Mouse (Mus musculus) urinary bladder, adult 2 months (tissue): ENCODE measurements around the gene Sesn1. TPM values are rescaled to one million over a fixed set of nuclear protein-coding genes. Genes with fewer than 3 reads are reported as not detected.
"Not testable (repeated sequence)": the region's sequence is repeated elsewhere in the genome, so short reads cannot be mapped to it uniquely, and the experiment has no call there.

ENCODE experiments used
- DNase-seq: peaks from one replicate; pipeline ENCODE4 v3.0.0; 2022; ENCODE audit warnings: low spot score
- polyA plus RNA-seq: library from polyadenylated mRNA; depleted of rRNA; stranded (reverse); fragments of >200 nt; gene quantifications from 2 replicates; pipeline ENCODE4 v1.2.3, GENCODE M21; 2012; rRNA removed

Gene Sesn1
- polyA plus RNA-seq, 1 experiment: 35.8 TPM

GRCm38 (mm10) chr10:41912290-41912994, 102.7 kb downstream of the Sesn1 start:
- no peak for DNase-seq

- DNase-seq: no peak
These were observed 117.0 kb downstream of the Sesn1 start for GRCm38 (mm10) chr10:41926726-41927125.

GRCm38 (mm10) chr10:41930966-41931365, 121.2 kb downstream of the Sesn1 start:
- DNase-seq: no peak

GRCm38 (mm10) chr10:41931962-41932361, 122.2 kb downstream of the Sesn1 start:
- no peak for DNase-seq

- DNase-seq: no peak
These were observed 123.2 kb downstream of the Sesn1 start for GRCm38 (mm10) chr10:41932943-41933342.

DNA sequence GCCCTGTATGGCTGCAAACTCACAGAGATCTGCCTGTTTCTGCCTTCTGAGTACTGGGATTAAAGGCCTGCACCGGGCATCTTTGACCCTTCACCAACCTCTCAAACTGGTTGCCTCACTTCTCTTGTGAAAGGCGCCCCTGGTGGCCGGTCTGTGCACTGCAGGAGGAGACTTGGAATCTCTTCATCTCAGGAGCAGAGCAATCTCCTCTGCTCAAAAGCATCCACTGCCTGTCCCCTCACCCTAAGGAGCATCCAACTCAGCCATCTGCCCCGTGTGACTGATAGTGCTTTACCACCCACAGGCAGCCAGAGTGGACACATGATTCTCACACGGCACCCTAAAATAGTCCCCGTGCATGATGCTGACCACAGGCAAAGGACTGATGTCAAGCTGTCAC, 123.8 kb downstream of the Sesn1 start:
- DNase-seq: no peak

DNA sequence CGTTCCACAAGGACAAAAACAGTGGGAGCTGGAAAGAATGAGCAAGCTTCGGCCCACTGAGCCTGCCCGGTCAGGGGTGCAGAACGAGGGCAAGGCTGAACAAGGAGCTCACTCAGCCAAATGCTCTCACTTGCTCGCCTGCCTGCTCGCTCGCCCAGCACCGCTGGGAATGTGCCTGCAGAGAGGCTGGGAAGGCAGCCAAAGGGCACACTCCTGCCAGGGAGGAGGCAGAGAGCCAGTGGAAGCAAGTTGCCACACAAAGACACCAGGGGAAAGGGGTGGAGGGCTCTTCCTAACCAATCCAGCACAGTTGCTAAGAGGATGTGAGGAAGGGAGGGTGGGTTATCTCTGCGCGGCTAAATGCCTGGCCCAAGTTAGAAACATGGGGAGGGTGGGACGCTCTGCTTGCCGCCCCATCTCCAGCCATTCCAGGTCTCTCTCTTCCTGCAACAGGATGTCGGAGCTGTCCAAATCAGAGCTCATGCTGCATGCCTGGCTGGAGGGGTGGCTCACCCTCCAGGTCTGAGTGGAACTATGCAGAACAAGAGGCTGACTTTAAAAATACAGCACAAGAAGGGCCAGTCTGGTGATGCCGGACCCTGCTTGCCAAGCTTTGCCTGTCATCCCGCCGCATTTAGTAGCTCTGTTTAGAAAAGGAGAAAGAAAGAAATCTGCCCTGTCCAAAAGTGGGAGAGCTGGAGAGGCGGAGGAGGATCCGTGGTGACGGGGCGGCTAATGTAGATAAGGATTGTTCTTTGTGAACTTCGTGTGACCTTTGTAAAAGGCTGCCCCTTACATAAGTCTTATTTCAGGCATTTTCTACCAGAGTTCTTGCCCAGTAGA, 125.1 kb downstream of the Sesn1 start:
- DNase-seq: peak; percentile 68

DNA sequence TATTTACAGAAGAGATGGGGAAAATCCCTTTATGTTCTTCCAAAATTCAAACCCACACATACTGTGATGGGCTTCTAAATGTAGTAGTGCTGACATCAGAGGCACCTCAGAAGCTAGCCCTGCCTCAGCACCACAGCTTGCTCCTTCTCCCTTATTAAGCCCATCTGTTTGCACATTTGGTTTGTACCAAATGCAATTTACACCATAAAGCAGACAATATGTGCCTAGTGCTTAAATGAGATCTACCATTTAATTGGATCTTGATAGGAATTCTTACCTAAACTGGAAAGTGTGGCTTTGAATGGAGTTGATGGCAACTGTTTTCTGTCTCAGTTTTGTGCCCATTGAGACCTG, 125.7 kb downstream of the Sesn1 start:
- no peak for DNase-seq

DNA sequence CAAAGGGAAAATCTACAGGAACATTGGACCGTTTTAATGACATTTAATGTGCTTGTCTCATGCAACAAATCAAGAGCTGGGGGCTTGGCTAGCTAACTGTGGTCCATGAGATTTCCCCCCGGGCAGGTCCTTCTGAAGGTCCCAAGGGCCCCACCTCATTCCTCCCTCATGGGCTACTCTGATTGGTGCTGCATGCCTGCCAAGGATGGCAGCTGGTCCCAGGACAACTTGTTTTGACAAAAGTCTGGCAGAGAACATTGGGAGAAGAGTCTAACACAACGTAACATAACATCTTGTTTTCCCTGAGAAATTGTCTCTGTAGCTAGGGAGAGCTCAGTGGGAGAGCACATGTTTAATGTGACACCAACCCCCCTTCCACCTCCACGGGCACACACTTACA, 126.4 kb downstream of the Sesn1 start:
- no peak for DNase-seq

DNA sequence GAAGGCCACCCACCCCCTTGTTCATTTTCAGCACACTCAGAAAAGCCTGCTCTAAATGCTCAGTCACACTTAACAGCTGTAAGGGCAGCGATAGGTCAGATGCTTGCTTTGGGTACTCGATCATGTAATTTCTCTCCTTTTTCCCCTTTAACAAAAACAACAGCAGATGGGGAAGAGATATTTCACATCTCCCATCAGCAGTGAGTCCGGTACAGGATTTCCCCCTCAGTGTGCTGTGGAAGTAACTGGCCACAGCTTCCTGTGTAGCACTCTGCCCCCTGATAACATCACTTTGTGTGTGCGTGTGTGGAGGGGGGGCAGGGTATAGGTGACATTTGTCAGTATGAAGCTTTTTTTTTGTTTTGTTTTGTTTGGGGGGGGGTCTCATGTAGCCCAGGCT, 127.4 kb downstream of the Sesn1 start:
- no peak for DNase-seq

- no peak for DNase-seq
These were observed 129.4 kb downstream of the Sesn1 start for GRCm38 (mm10) chr10:41939090-41939489.

DNA sequence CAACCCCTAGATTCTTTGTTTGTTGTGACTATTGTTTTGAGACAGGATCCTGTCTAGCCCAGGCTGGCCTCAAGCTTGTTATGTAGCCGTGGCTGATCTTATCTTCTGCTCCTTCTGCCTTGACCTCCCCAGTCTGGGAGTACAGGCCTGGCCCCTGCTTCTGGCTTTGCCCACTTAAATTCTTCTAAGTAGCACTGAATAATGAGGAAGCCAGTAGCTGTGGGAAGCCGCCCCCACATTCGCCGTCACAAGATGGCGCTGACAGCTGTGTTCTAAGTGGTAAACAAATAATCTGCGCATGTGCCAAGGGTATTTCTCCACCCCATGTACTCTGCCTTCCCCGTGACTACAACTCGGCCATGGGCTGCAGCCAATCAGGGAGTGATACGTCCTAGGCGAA, 142.6 kb downstream of the Sesn1 start:
- not testable (repeated sequence) for DNase-seq

DNA sequence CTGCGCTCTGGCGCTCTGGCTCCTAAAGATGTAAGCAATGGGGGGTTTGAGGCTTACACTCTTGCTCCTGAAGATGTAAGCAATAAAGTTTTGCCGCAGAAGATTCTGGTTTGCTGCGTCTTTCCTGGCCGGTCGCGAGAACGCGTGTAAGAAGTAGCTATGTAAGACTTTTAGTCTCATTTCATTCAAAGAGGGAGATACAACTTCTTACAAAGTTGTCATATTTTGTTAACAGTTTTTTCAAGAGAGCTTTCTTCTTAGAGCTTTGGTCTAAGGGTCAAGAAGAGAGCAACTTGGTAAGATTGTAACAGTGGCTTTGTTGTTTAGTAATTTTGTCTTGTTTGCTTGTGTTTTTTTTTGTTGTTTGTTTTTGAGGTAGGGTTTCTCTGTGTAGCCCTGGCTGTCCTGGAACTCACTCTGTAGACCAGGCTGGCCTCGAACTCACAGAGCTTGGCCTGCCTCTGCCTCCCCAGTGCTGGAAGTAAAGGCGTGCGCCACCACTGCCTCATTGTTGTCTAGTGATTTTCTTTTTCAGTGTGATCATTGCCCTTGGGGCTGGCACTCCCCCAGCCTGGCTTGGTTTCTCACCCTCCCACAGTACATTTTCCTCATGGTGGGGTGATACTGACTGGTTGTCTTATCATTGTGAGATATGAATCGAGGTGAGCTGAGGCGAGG, 143.3 kb downstream of the Sesn1 start:
- no peak for DNase-seq

GRCm38 (mm10) chr10:41953528-41953864, 143.8 kb downstream of the Sesn1 start:
- DNase-seq: no peak

GRCm38 (mm10) chr10:41957421-41958225, 147.9 kb downstream of the Sesn1 start:
- DNase-seq: no peak

Other genes starting within 250 kb of the Sesn1 start
- 0.33 and 0.35 TPM in 2 replicates for gene Ccdc162, start 93.3 kb upstream of the Sesn1 start, polyA plus RNA-seq
- gene Cep57l1, start 64 bp upstream of the Sesn1 start, polyA plus RNA-seq: 4.9 and 5.2 TPM in 2 replicates
- 1.8 and 1.9 TPM in 2 replicates for gene Armc2, start 208.5 kb downstream of the Sesn1 start, polyA plus RNA-seq